Mouse (Mus musculus): ENCODE results near the gene Tas2r124. TPM values are rescaled to one million over a fixed set of nuclear protein-coding genes. Genes with fewer than 3 reads are reported as not detected.

Gene Tas2r124
- not detected in 2 replicates for polyA plus RNA-seq (2015; fragmentation: Nextera tagmentation; extraction: Ambion mirVana)

GRCm38 (mm10) chr6:132754430-132754829 is at the start of gene Tas2r124:
Tas2r124 (plus strand) TSS chr6:132754730.
- H3K27me3 ChIP-seq: no peaks in the 10 kb centered on the region
- H3K36me3 ChIP-seq: no peaks in the 10 kb centered on the region
- no peak within 1 kb of the TSS for H3K4me3 ChIP-seq (replicated peaks)
- no peak within 1 kb of the TSS for H3K9ac ChIP-seq
- no peaks in the 10 kb centered on the region for H3K4me1 ChIP-seq
- no peaks in the 10 kb centered on the region for H3K9me3 ChIP-seq (replicated peaks)
- H3K27ac ChIP-seq (replicated peaks): no peak within 1 kb of the TSS
- no peak for ATAC-seq (ENCODE audit: insufficient number of reproducible peaks, low FRiP score, low TSS enrichment, low read depth)
- WGBS: 84% methylated on average over 1 of the region's 1 CpGs
- no peak within 1 kb of the TSS for H3K4me2 ChIP-seq (replicated peaks)

DNA sequence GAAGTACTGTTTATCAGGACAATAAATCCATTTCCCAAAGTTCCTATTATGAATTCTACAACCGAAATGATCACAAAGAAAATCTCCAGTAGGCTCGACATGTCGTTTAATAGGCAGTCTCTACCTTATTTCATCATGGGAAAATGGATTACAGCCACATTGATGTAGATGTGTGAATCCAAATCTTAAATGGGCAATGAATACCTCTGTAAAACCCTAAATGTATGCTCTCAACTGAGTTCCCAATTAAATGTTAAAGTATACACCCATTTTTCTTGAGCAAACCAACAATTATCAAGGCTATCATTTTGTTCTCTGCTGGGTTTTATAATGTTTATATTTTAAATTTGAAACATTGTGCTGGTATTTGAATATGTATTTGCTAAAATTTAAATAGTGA is 42.7 kb upstream of the Tas2r124 start, which contains the start of gene Tas2r122:
Gene Tas2r122, minus strand, starts transcription at position 101 of the 400 bp plus-strand sequence.
- no peaks in the 10 kb centered on the region for H3K9me3 ChIP-seq (replicated peaks)
- WGBS: 78% methylated on average over 3 of the region's 3 CpGs
- H3K4me3 ChIP-seq (replicated peaks): no peak within 1 kb of the TSS

GRCm38 (mm10) chr6:132737935-132738334 is 16.6 kb upstream of the Tas2r124 start, which contains the start of gene Tas2r115:
Tas2r115 (minus strand) TSS chr6:132738035.
- Histone ChIP-seq H3K36me3 (no peaks in the 10 kb centered on the region), H3K27me3 (no peaks in the 10 kb centered on the region), H3K4me2 (replicated peaks) (no peak within 1 kb of the TSS), H3K9me3 (replicated peaks) (no peaks in the 10 kb centered on the region), H3K27ac (replicated peaks) (no peak within 1 kb of the TSS), H3K4me1 (no peaks in the 10 kb centered on the region), H3K4me3 (replicated peaks) (no peak within 1 kb of the TSS), H3K9ac (no peak within 1 kb of the TSS)
- ATAC-seq (ENCODE audit: insufficient number of reproducible peaks, low FRiP score, low TSS enrichment, low read depth): no peak
- WGBS: 61% methylated on average over 2 of the region's 2 CpGs

More for the DNA sequence above, 42.7 kb upstream of the Tas2r124 start, which contains the start of gene Tas2r122:
- Histone ChIP-seq H3K36me3 (no peaks in the 10 kb centered on the region), H3K4me2 (replicated peaks) (no peak within 1 kb of the TSS), H3K4me1 (no peaks in the 10 kb centered on the region), H3K9ac (no peak within 1 kb of the TSS), H3K27ac (replicated peaks) (no peak within 1 kb of the TSS), H3K27me3 (no peaks in the 10 kb centered on the region)
- no peak for ATAC-seq (ENCODE audit: insufficient number of reproducible peaks, low FRiP score, low TSS enrichment, low read depth)

- Histone ChIP-seq H3K27me3 (no peaks in the 10 kb centered on the region), H3K4me1 (no peaks in the 10 kb centered on the region), H3K36me3 (no peaks in the 10 kb centered on the region), H3K27ac (replicated peaks) (no peak overlapping the region), H3K9me3 (replicated peaks) (no peaks in the 10 kb centered on the region), H3K9ac (no peak overlapping the region), H3K4me3 (replicated peaks) (no peak overlapping the region), H3K4me2 (replicated peaks) (no peak overlapping the region)
- no peak for ATAC-seq (ENCODE audit: insufficient number of reproducible peaks, low FRiP score, low TSS enrichment, low read depth)
- WGBS: 91% methylated on average over 2 of the region's 2 CpGs
Observed at GRCm38 (mm10) chr6:132750206-132750605, 4.3 kb upstream of the Tas2r124 start.

GRCm38 (mm10) chr6:132761831-132762230 is 7.3 kb downstream of the Tas2r124 start, which contains the start of gene Tas2r102:
Tas2r102 (plus strand) TSS chr6:132762131.
- H3K9me3 ChIP-seq (replicated peaks): no peaks in the 10 kb centered on the region
- 93% methylated on average over 2 of the region's 2 CpGs for WGBS
- no peaks in the 10 kb centered on the region for H3K4me1 ChIP-seq
- H3K9ac ChIP-seq: no peak within 1 kb of the TSS
- no peak within 1 kb of the TSS for H3K4me3 ChIP-seq (replicated peaks)
- no peaks in the 10 kb centered on the region for H3K36me3 ChIP-seq
- H3K27ac ChIP-seq (replicated peaks): no peak within 1 kb of the TSS
- H3K4me2 ChIP-seq (replicated peaks): no peak within 1 kb of the TSS
- ATAC-seq (ENCODE audit: insufficient number of reproducible peaks, low FRiP score, low TSS enrichment, low read depth): no peak
- no peaks in the 10 kb centered on the region for H3K27me3 ChIP-seq

GRCm38 (mm10) chr6:132778062-132778461 is 23.5 kb downstream of the Tas2r124 start, which contains the start of gene Tas2r136:
Tas2r136 (minus strand) TSS chr6:132778162.
- H3K9ac ChIP-seq: no peak within 1 kb of the TSS
- H3K4me3 ChIP-seq (replicated peaks): no peak within 1 kb of the TSS
- H3K4me1 ChIP-seq: no peaks in the 10 kb centered on the region
- no peaks in the 10 kb centered on the region for H3K27me3 ChIP-seq
- no peak within 1 kb of the TSS for H3K27ac ChIP-seq (replicated peaks)
- ATAC-seq (ENCODE audit: insufficient number of reproducible peaks, low FRiP score, low TSS enrichment, low read depth): no peak
- no peak within 1 kb of the TSS for H3K4me2 ChIP-seq (replicated peaks)
- no peaks in the 10 kb centered on the region for H3K9me3 ChIP-seq (replicated peaks)
- no peaks in the 10 kb centered on the region for H3K36me3 ChIP-seq

DNA sequence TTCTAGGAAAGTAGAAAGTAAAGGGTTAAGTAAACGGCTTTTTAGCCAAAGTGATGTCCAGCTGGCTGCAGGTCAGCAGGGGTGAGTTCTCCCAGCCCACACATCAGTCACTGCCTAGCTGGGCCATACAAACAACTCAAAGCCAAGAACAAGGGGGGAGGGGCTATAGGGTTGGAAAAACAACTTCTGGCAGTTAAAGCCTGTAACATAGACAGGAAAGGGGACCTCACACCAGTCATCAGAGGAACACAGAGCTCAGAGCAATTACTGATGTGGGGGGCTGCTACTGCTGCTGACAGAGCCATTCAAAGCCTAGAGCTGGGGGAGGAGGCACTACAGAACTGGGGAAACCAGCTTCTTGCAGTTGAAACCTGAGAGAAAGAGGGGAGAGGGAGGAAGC is 40.9 kb downstream of the Tas2r124 start:
- H3K4me3 ChIP-seq (replicated peaks): no peak overlapping the region
- no peaks in the 10 kb centered on the region for H3K27me3 ChIP-seq
- H3K4me1 ChIP-seq: no peaks in the 10 kb centered on the region
- H3K9ac ChIP-seq: no peak overlapping the region
- WGBS: 23% methylated on average over 1 of the region's 1 CpGs
- H3K36me3 ChIP-seq: no peaks in the 10 kb centered on the region
- H3K27ac ChIP-seq (replicated peaks): no peak overlapping the region
- ATAC-seq (ENCODE audit: insufficient number of reproducible peaks, low FRiP score, low TSS enrichment, low read depth): no peak
- peaks cover 6% of the 10 kb centered on the region for H3K9me3 ChIP-seq (replicated peaks)
- H3K4me2 ChIP-seq (replicated peaks): no peak overlapping the region

- no peak within 1 kb of the TSS for H3K4me3 ChIP-seq (replicated peaks)
- H3K27ac ChIP-seq (replicated peaks): no peak within 1 kb of the TSS
- no peaks in the 10 kb centered on the region for H3K9me3 ChIP-seq (replicated peaks)
- no peak within 1 kb of the TSS for H3K4me2 ChIP-seq (replicated peaks)
- no peak for ATAC-seq (ENCODE audit: insufficient number of reproducible peaks, low FRiP score, low TSS enrichment, low read depth)
- no peaks in the 10 kb centered on the region for H3K27me3 ChIP-seq
- H3K36me3 ChIP-seq: no peaks in the 10 kb centered on the region
- 72% methylated on average over 1 of the region's 1 CpGs for WGBS
- H3K4me1 ChIP-seq: no peaks in the 10 kb centered on the region
- no peak within 1 kb of the TSS for H3K9ac ChIP-seq
Observed at GRCm38 (mm10) chr6:132802518-132802917, 48.0 kb downstream of the Tas2r124 start, which contains the start of gene Tas2r117. Tas2r117 (plus strand) TSS chr6:132802818.

Other genes starting within 250 kb of the Tas2r124 start
- not detected in 2 replicates for gene Prh1, start 184.9 kb upstream of the Tas2r124 start, polyA plus RNA-seq (2015; fragmentation: Nextera tagmentation; extraction: Ambion mirVana)
- gene Prp2, start 158.8 kb upstream of the Tas2r124 start, polyA plus RNA-seq (2015; fragmentation: Nextera tagmentation; extraction: Ambion mirVana): not detected in 2 replicates
- not detected in 2 replicates for gene A630073D07Rik, start 103.2 kb upstream of the Tas2r124 start, polyA plus RNA-seq (2015; fragmentation: Nextera tagmentation; extraction: Ambion mirVana)
- not detected in 2 replicates for gene Tas2r120, start 97.8 kb upstream of the Tas2r124 start, polyA plus RNA-seq (2015; fragmentation: Nextera tagmentation; extraction: Ambion mirVana)
- gene Tas2r121, start 53.7 kb upstream of the Tas2r124 start, polyA plus RNA-seq (2015; fragmentation: Nextera tagmentation; extraction: Ambion mirVana): not detected in 2 replicates
- not detected in 2 replicates for gene Tas2r122, start 42.8 kb upstream of the Tas2r124 start, polyA plus RNA-seq (2015; fragmentation: Nextera tagmentation; extraction: Ambion mirVana)
- not detected in 2 replicates for gene Tas2r115, start 16.7 kb upstream of the Tas2r124 start, polyA plus RNA-seq (2015; fragmentation: Nextera tagmentation; extraction: Ambion mirVana)
- not detected in 2 replicates for gene Tas2r102, start 7.4 kb downstream of the Tas2r124 start, polyA plus RNA-seq (2015; fragmentation: Nextera tagmentation; extraction: Ambion mirVana)
- gene Tas2r136, start 23.4 kb downstream of the Tas2r124 start, polyA plus RNA-seq (2015; fragmentation: Nextera tagmentation; extraction: Ambion mirVana): not detected in 2 replicates
- not detected in 2 replicates for gene Tas2r117, start 48.1 kb downstream of the Tas2r124 start, polyA plus RNA-seq (2015; fragmentation: Nextera tagmentation; extraction: Ambion mirVana)
- gene Tas2r123, start 92.4 kb downstream of the Tas2r124 start, polyA plus RNA-seq (2015; fragmentation: Nextera tagmentation; extraction: Ambion mirVana): not detected in 2 replicates
- gene Tas2r116, start 100.7 kb downstream of the Tas2r124 start, polyA plus RNA-seq (2015; fragmentation: Nextera tagmentation; extraction: Ambion mirVana): not detected in 2 replicates
- gene Tas2r110, start 113.3 kb downstream of the Tas2r124 start, polyA plus RNA-seq (2015; fragmentation: Nextera tagmentation; extraction: Ambion mirVana): not detected in 2 replicates
- gene Tas2r113, start 138.3 kb downstream of the Tas2r124 start, polyA plus RNA-seq (2015; fragmentation: Nextera tagmentation; extraction: Ambion mirVana): not detected in 2 replicates
- gene Tas2r125, start 154.9 kb downstream of the Tas2r124 start, polyA plus RNA-seq (2015; fragmentation: Nextera tagmentation; extraction: Ambion mirVana): not detected in 2 replicates
- not detected in 2 replicates for gene Tas2r129, start 196.4 kb downstream of the Tas2r124 start, polyA plus RNA-seq (2015; fragmentation: Nextera tagmentation; extraction: Ambion mirVana)
- gene Tas2r131, start 203.2 kb downstream of the Tas2r124 start, polyA plus RNA-seq (2015; fragmentation: Nextera tagmentation; extraction: Ambion mirVana): not detected in 2 replicates
- gene Tas2r109, start 226.2 kb downstream of the Tas2r124 start, polyA plus RNA-seq (2015; fragmentation: Nextera tagmentation; extraction: Ambion mirVana): not detected in 2 replicates